Mouse (Mus musculus): ENCODE results near the gene Pja2.
"Not testable (repeated sequence)": the region's sequence is repeated elsewhere in the genome, so short reads cannot be mapped to it uniquely, and the experiment has no call there.

Gene Pja2

GRCm38 (mm10) chr17:64281368-64281767 is 50.3 kb downstream of the Pja2 start:
- DNase-seq (ENCODE audit: low read depth, low spot score), result not testable (repeated sequence)

- no peak for DNase-seq (ENCODE audit: low read depth, low spot score)
These were observed 54.0 kb downstream of the Pja2 start for GRCm38 (mm10) chr17:64277649-64278212.

DNA sequence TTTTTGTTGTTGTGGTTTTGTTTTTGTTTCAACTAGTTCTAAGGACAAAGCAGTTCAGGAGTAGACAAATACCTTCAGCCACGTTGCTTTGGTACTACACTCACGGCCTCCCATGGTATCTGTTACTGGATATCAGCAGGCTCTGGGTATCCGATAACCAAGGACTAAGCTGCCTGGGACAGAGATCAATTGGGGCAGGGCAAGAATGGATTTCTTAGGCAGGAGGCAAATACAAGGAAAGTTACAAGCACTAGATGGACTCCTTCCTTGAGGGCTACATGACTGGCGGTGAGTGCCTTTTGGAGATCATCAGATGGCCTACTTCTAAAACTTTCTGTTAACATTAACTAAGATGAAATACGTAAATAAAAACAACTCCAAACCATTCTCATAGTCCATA is 55.0 kb downstream of the Pja2 start:
- DNase-seq (ENCODE audit: low read depth, low spot score), result no peak

DNA sequence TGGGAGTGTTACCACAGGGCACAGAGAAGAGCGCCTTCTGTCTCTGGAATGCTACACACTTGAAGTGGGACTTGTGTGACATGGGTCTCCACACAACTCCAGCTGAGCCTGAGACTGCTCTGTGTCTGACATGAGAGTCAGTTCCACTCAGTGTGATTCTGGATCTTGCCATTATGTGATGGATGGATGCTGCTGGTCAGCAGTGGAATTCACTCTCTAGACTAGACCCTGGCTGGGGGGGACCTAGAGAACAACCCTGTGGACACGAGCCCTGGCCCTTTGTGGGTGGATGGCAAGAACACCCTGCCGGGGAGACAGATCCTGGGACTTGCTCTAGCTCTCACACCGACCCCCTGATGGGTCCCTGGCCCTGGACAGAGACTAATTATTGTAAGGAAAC is 56.5 kb downstream of the Pja2 start:
- DNase-seq (ENCODE audit: low read depth, low spot score), result no peak

DNA sequence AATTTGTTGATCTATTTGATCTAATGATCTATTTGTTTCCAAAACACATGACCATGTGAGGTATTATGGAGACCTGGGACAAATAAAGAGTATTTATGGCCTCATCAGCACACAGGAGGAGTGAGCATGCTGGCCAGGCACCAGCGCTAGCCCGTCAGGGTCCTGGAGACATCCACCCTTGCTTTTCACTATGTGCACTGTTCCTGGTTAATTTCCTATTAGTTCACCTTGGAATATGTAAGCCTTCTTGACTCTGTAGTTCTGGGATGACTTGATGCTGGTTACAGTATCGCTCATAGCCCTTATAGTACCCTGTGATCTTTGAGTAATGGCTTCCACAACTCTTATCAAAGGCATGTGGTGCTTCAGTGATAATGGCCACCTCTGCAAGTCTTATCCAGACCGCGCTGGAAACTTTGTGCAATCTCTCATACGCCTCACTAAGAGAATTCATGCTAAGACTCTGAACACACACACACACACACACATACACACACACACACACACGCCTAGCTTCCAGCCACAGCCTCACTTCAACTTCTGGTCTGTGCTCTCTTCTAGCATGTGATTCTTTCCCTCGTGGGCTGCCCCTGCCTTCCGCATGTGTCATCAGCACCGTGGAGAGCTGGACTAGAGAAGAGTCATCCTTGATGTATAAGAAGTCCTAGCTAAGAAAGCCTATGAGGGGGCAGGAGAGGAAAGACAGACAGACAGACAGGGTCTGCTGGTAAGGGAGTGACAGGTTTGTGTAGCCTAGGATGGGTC is 57.2 kb downstream of the Pja2 start:
- DNase-seq (ENCODE audit: low read depth, low spot score), result no peak

DNA sequence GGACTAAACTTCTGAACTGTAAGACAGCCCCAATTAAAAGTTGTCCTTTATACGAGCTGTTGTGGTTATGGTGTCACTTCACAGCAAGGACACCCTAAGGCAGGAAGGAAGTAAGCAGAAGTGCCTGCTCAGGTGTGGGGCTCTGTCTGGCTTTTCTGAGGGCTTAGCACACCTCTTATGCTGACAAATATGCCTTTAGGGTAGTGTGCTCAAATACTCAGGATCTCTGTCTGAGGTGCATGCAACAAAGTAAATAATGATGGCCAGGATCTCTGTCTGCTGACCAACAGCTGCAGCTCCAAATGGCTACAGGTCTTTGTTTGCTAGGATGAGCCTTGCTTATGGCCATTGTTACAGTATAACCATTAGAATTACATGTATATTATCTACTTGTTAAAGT is 71.1 kb downstream of the Pja2 start:
- DNase-seq (ENCODE audit: low read depth, low spot score), result no peak

- DNase-seq (ENCODE audit: low read depth, low spot score), result no peak
These were observed 83.5 kb downstream of the Pja2 start for GRCm38 (mm10) chr17:64248246-64248645.

DNA sequence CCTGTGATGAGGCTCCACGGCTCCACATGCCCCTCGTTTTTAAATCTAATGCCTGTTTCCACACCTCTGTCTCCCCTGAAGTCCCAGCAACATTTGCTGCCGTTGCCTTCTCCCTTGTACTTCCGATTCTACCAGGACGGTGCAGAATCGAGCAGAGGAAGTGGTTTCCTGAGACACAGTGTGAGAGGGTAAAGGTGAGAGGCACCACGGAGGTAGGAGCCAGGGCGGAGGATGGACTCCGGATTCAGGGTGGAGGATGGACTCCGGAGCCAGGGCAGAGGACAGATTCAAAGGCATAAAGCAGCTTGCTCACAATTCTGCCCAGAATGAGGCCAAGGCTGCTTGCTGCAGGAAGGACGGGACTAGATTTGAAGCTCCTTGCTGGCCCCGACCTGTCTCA is 88.8 kb downstream of the Pja2 start:
- DNase-seq (ENCODE audit: low read depth, low spot score), result no peak

GRCm38 (mm10) chr17:64242310-64242859 is 89.3 kb downstream of the Pja2 start:
- no peak for DNase-seq (ENCODE audit: low read depth, low spot score)

DNA sequence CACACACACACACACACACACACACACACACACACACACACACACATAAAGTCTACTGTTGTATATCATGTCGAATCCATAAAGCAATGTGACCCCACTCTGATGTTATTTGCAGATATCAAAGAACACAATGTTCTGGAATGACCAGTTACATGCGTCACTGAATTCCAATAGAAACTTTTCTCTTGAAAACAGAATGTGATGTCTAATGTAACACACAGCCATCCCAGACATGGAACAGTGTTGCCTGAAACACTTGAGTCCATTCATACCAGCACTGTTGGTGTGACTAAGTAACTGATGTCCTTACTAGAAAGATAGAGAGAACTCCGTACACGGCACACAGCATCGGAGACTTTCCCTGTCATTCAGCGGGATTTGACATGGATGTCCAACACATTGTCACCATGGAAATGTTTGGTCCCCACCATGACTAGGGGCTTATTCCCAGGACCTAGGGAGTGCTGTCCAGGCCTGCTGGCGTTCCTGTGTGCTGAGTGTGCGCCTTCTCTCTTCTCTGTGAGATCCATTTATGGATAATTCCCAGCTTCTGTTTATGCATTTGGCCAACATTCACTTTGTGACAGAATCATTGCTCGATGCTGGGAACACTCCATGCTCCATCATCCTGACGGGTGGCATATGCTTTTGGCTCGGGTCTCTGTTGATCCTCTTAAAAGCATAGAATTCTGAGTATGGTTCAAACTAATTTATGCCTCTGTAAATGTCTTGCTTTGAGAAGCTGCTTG is 90.0 kb downstream of the Pja2 start:
- DNase-seq (ENCODE audit: low read depth, low spot score), result no peak

DNA sequence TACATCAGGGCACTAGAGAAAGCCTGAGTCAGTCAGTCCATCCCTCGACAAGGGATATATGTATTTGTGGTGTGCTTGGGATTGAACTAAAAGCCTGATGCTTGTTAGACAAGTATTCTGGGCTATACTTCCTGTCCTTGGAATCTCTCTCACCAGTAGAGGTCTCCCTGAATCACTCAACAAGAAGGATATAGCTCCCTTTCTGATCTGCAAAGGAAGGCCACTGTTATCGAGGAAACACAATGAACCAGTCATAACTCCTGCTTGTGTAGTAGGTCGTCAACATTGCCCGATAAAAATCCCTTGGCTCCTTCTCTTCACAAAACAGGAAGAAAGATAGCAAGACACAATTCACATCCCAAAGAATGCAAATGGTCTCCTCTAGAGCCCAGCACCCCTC is 99.6 kb downstream of the Pja2 start:
- DNase-seq (ENCODE audit: low read depth, low spot score), result peak; percentile 33

DNA sequence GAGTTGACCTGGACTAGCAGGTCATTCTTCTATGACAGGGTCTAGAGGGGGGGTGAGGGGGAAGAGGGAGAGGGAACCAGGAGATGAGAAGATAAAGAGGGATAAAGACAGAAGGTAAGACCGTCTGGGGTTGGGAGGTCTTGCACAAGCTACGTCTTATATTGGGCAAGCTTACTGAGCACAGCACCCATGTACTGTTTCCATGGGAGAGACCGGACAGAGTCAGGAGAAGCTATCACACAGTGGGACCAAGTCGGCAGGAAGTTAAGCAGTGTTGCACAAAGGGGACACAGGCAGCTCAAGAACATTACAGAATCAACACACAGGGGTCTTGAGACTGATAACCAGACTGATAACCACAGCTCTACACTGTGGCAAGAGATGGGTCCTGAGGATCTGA is 100.1 kb downstream of the Pja2 start:
- DNase-seq (ENCODE audit: low read depth, low spot score), result not testable (repeated sequence)

DNA sequence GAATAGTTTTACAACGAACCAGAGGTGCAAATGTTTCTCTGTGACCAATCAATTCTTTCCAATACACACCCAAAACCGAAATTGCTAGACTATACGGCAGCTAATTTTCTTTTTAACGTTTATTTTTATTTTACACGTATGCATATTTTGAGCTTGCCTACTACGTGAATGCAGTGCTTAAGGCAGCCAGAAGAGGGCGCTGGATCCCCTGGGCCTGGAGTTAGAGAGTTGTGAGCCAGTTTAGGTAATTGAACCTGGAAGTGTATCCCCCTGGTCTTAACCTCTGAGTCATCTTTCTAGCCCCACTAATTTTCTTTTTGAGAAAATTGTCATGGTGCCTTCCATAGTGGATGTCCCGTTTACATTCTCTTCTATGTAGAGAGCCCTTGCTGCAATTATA is 100.5 kb downstream of the Pja2 start:
- DNase-seq (ENCODE audit: low read depth, low spot score), result peak; percentile 66
